Mouse (Mus musculus) liver, embryonic 14.5 days (tissue): Measurements from ENCODE around the gene Hivep2. TPM values are rescaled to one million over a fixed set of nuclear protein-coding genes. Genes with fewer than 3 reads are reported as not detected.

Experiments
- ATAC-seq: fragments of 200-750 bp; cut with Nextera tagmentation; 2 replicates; pipeline ENCODE4 v1.8.0; 2017; ENCODE audit warnings: moderate number of reproducible peaks, mild to moderate bottlenecking, moderate library complexity; ENCODE audit not compliant: insufficient read depth
- DNase-seq, 3 experiments: peaks; one replicate each; pipeline ENCODE4 v3.0.0-alpha.2; 2012 to 2013; ENCODE audit warnings: low read depth in 3 of 3, low spot score in 3 of 3
- H3K27ac ChIP-seq: fragments of 300-500 bp; sonication (generic); 2 replicates; pipeline ENCODE4 v1.5.1; 2014; ENCODE audit warnings: moderate library complexity, mild to moderate bottlenecking, control low read depth, inconsistent platforms
- H3K27me3 ChIP-seq: fragments of 300-500 bp; sonication (generic); 2 replicates; pipeline ENCODE4 v1.6.1; 2014; ENCODE audit warnings: mild to moderate bottlenecking, low read length, moderate library complexity; ENCODE audit not compliant: control insufficient read depth, insufficient read depth
- H3K36me3 ChIP-seq: fragments of 300-500 bp; sonication (generic); replicated peaks from 2 replicates; pipeline ENCODE4 v1.6.1; 2014; ENCODE audit warnings: low read depth; ENCODE audit not compliant: control insufficient read depth, insufficient read depth
- H3K4me1 ChIP-seq, 2 experiments: fragments of 200-500 bp in 1 of 2; fragments of 300-500 bp in 1 of 2; sonication (generic) in 1 of 2; replicated peaks; 2 replicates each; pipeline ENCODE4 v1.6.1; 2012 to 2014; ENCODE audit warnings: antibody characterized with exemption in 1 of 2, inconsistent platforms in 1 of 2, low read length in 1 of 2; ENCODE audit not compliant: control insufficient read depth in 2 of 2, insufficient read depth in 2 of 2
- H3K4me2 ChIP-seq: fragments of 300-500 bp; sonication (generic); 2 replicates; pipeline ENCODE4 v1.6.1; 2014; ENCODE audit warnings: low read depth, mild to moderate bottlenecking, control low read depth, moderate library complexity
- H3K4me3 ChIP-seq, 2 experiments: fragments of 200-500 bp in 1 of 2; fragments of 300-500 bp in 1 of 2; sonication (generic) in 1 of 2; 2 replicates each; pipeline ENCODE4 v1.5.1; 2012 to 2014; ENCODE audit warnings: low read depth in 2 of 2, low read length in 2 of 2, mild to moderate bottlenecking in 2 of 2, control low read depth in 1 of 2, inconsistent platforms in 1 of 2, moderate library complexity in 1 of 2; ENCODE audit not compliant: insufficient read depth in 1 of 2
- H3K9ac ChIP-seq: fragments of 300-500 bp; sonication (generic); replicated peaks from 2 replicates; pipeline ENCODE4 v1.6.1; 2014; ENCODE audit warnings: mild to moderate bottlenecking, control low read depth, moderate library complexity
- H3K9me3 ChIP-seq: fragments of 300-500 bp; sonication (generic); 2 replicates; pipeline ENCODE4 v1.6.1; 2016; ENCODE audit warnings: low read length, mixed read lengths; ENCODE audit not compliant: control insufficient read depth
- CTCF ChIP-seq: IDR thresholded peaks from 2 replicates; pipeline ENCODE4 v1.5.1; 2016; ENCODE audit warnings: antibody characterized with exemption, low read depth, control low read depth
- EP300 ChIP-seq: IDR thresholded peaks from 2 replicates; pipeline ENCODE4 v1.6.1; 2016; ENCODE audit warnings: antibody characterized with exemption, low read depth
- WGBS: fragments of 180-500 bp; shearing (Covaris S2); extraction: QIAGEN DNeasy Blood & Tissue Kit; methylation state at CpG from one replicate; pipeline ENCODE4 v1.1.7; 2014; ENCODE audit not compliant: insufficient replicate concordance; 5-methylcytosine and 5-hydroxymethylcytosine counted together
- polyA plus RNA-seq, 2 experiments: library from polyadenylated mRNA; depleted of rRNA in 1 of 2; stranded (reverse) in 1 of 2; unstranded in 1 of 2; fragments of >200 nt; fragmentation: Nextera tagmentation in 1 of 2; extraction: Ambion mirVana in 1 of 2; gene quantifications; 2 replicates each; pipeline versions ENCODE4 v1.2.1 to v1.2.3; 2012 to 2014

Gene Hivep2
- polyA plus RNA-seq, 2 experiments, result 0.32 to 0.33 TPM

- DNase-seq (no peak), ATAC-seq (no peak)
- H3K36me3 ChIP-seq, result no peaks in the 10 kb centered on the region
- H3K27ac ChIP-seq, result no peak overlapping the region
- peaks cover 25% of the 10 kb centered on the region for H3K27me3 ChIP-seq
- H3K4me1 ChIP-seq, result no peaks in the 10 kb centered on the region
- TF ChIP-seq EP300, result no peak
- TF ChIP-seq CTCF, result no peak
- H3K9me3 ChIP-seq, result no peaks in the 10 kb centered on the region
- 55% methylated on average over 5 of the region's 5 CpGs for WGBS
- H3K9ac ChIP-seq, result no peak overlapping the region
- no peak overlapping the region for H3K4me3 ChIP-seq
- no peak overlapping the region for H3K4me2 ChIP-seq
Measured at GRCm38 (mm10) chr10:13971268-13971667, 5.4 kb downstream of the Hivep2 start.

GRCm38 (mm10) chr10:13973563-13974179 lies 7.8 kb downstream of the Hivep2 start:
- Histone ChIP-seq H3K27me3 (peaks cover 3% of the 10 kb centered on the region; the same call in 1 of the 2 replicates), H3K9me3 (no peaks in the 10 kb centered on the region), H3K36me3 (no peaks in the 10 kb centered on the region), H3K4me3 (no peak overlapping the region), H3K9ac (no peak overlapping the region), H3K4me1 (no peaks in the 10 kb centered on the region), H3K27ac (no peak overlapping the region), H3K4me2 (no peak overlapping the region)
- DNase-seq (no peak), ATAC-seq (no peak)
- TF ChIP-seq EP300 (no peak), CTCF (no peak)
- WGBS, result 71% methylated on average over 7 of the region's 7 CpGs

GRCm38 (mm10) chr10:13974472-13974871 lies 8.6 kb downstream of the Hivep2 start:
- ATAC-seq (no peak), DNase-seq (no peak)
- no peak overlapping the region for H3K4me3 ChIP-seq
- no peak overlapping the region for H3K4me2 ChIP-seq
- no peak overlapping the region for H3K9ac ChIP-seq
- no peaks in the 10 kb centered on the region for H3K27me3 ChIP-seq
- 64% methylated on average over 7 of the region's 7 CpGs for WGBS
- H3K9me3 ChIP-seq, result no peaks in the 10 kb centered on the region
- TF ChIP-seq EP300 (no peak), CTCF (no peak)
- no peak overlapping the region for H3K27ac ChIP-seq
- H3K4me1 ChIP-seq, result no peaks in the 10 kb centered on the region
- H3K36me3 ChIP-seq, result no peaks in the 10 kb centered on the region

- 70% methylated on average over 4 of the region's 4 CpGs for WGBS
- H3K4me1 ChIP-seq, result no peaks in the 10 kb centered on the region
Measured at GRCm38 (mm10) chr10:13975861-13976260, 10.0 kb downstream of the Hivep2 start.

GRCm38 (mm10) chr10:13976267-13976666 lies 10.4 kb downstream of the Hivep2 start:
- Histone ChIP-seq H3K27me3 (no peaks in the 10 kb centered on the region), H3K9me3 (no peaks in the 10 kb centered on the region), H3K27ac (no peak overlapping the region), H3K4me1 (no peaks in the 10 kb centered on the region), H3K36me3 (no peaks in the 10 kb centered on the region), H3K9ac (no peak overlapping the region), H3K4me2 (no peak overlapping the region), H3K4me3 (no peak overlapping the region)
- DNase-seq (no peak), ATAC-seq (no peak)
- no peak for TF ChIP-seq EP300
- no peak for TF ChIP-seq CTCF
- 68% methylated on average over 6 of the region's 6 CpGs for WGBS

More at GRCm38 (mm10) chr10:13975861-13976260, 10.0 kb downstream of the Hivep2 start:
- TF ChIP-seq CTCF (no peak), EP300 (no peak)
- Histone ChIP-seq H3K27me3 (no peaks in the 10 kb centered on the region), H3K9ac (no peak overlapping the region), H3K9me3 (no peaks in the 10 kb centered on the region), H3K4me2 (no peak overlapping the region), H3K27ac (no peak overlapping the region), H3K4me3 (no peak overlapping the region), H3K36me3 (no peaks in the 10 kb centered on the region)
- no peak for DNase-seq
- no peak for ATAC-seq
